Mouse (Mus musculus) mature B cell (primary cell): ENCODE data around the gene Tbrg1.

Source experiments
- in situ Hi-C: fragments of 300-500 bp; cut with MboI; formaldehyde crosslinking; loops from 2 replicates; pipeline ENCODE4 v1.14.3; 2019

Gene Tbrg1

GRCm38 (mm10) chr9:37656931-37657481, at the start of gene Tbrg1:
Gene Tbrg1, minus strand, starts transcription at chr9:37657312.
- in situ Hi-C loops = no loop called here

- in situ Hi-C loops = no loop called here
Observed at GRCm38 (mm10) chr9:37689970-37690686, 33.0 kb upstream of the Tbrg1 start.

- in situ Hi-C loops = no loop called here
Observed at GRCm38 (mm10) chr9:37687941-37688303, 30.8 kb upstream of the Tbrg1 start.

- in situ Hi-C loops = no loop called here
Observed at GRCm38 (mm10) chr9:37687288-37687940, 30.3 kb upstream of the Tbrg1 start.

- in situ Hi-C loops = no loop called here
Observed at GRCm38 (mm10) chr9:37681123-37681522, 24.0 kb upstream of the Tbrg1 start.

GRCm38 (mm10) chr9:37675287-37675686, 18.2 kb upstream of the Tbrg1 start:
- in situ Hi-C loops = no loop called here

GRCm38 (mm10) chr9:37670261-37670660, 13.1 kb upstream of the Tbrg1 start:
- in situ Hi-C loops = no loop called here

- in situ Hi-C loops = no loop called here
Observed at GRCm38 (mm10) chr9:37669678-37670077, 12.6 kb upstream of the Tbrg1 start.

- in situ Hi-C loops = no loop called here
Observed at GRCm38 (mm10) chr9:37669115-37669514, 12.0 kb upstream of the Tbrg1 start, which contains the start of gene Panx3. Gene Panx3, minus strand, starts transcription at chr9:37669235.

- in situ Hi-C loops = no loop called here
Observed at GRCm38 (mm10) chr9:37666045-37666444, 8.9 kb upstream of the Tbrg1 start.

- in situ Hi-C loops = no loop called here
Observed at GRCm38 (mm10) chr9:37664604-37665003, 7.5 kb upstream of the Tbrg1 start.

GRCm38 (mm10) chr9:37663210-37663609, 6.1 kb upstream of the Tbrg1 start:
- in situ Hi-C loops = no loop called here

GRCm38 (mm10) chr9:37659413-37659812, 2.3 kb upstream of the Tbrg1 start:
- in situ Hi-C loops = no loop called here

- in situ Hi-C loops = no loop called here
Observed at GRCm38 (mm10) chr9:37656439-37656881, 652 bp downstream of the Tbrg1 start.

- in situ Hi-C loops = no loop called here
Observed at GRCm38 (mm10) chr9:37655961-37656360, 1.2 kb downstream of the Tbrg1 start.

- in situ Hi-C loops = no loop called here
Observed at GRCm38 (mm10) chr9:37653836-37654235, 3.3 kb downstream of the Tbrg1 start.

- in situ Hi-C loops = no loop called here
Observed at GRCm38 (mm10) chr9:37650639-37651038, 6.5 kb downstream of the Tbrg1 start.

- in situ Hi-C loops = no loop called here
Observed at GRCm38 (mm10) chr9:37646246-37646645, 10.9 kb downstream of the Tbrg1 start.

- in situ Hi-C loops = no loop called here
Observed at GRCm38 (mm10) chr9:37638721-37639120, 18.4 kb downstream of the Tbrg1 start.

- in situ Hi-C loops = no loop called here
Observed at GRCm38 (mm10) chr9:37636800-37637542, 20.1 kb downstream of the Tbrg1 start.

- in situ Hi-C loops = no loop called here
Observed at GRCm38 (mm10) chr9:37636335-37636734, 20.8 kb downstream of the Tbrg1 start.

- in situ Hi-C loops = no loop called here
Observed at GRCm38 (mm10) chr9:37634269-37634668, 22.8 kb downstream of the Tbrg1 start.
